Mouse (Mus musculus): ENCODE results near the gene Map1s.
A peak's percentile ranks its signal among the peaks of the same experiment; 100 is the strongest.

Gene Map1s

DNA sequence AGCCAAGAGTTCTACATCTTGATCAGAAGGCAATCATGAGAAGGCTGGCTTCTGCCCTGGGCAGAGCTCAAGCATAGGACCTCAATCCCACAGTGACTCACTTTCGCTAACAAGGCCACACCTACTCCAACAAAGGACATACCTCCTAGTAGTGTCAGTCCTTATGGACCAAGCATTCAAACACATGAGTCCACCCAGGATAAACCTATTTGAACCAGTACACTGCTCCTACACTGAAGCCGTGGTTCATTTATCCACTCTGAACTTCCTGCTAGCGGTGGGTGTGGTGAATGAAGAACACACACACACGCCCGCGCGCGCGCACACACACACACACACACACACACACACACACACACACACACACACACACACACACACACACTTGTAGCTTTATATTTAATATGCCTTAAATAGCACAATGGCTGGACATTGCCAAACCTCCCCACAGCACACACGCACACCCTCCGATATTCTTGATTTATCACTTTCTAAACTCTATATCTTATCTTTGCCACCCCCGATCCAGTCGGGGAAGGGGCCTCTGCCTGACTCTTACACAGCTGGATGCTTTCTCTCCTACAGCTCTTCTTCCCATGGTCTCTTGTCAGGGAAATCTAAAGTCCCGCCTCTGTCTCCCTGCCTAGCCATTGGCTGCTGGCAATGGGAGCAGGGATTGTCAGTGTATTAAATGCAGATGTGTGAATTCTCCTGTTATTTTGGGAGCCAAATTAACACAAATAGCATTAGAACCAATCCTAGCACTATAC lies 55.2 kb downstream of the Map1s start:
- DNase-seq = no peak

DNA sequence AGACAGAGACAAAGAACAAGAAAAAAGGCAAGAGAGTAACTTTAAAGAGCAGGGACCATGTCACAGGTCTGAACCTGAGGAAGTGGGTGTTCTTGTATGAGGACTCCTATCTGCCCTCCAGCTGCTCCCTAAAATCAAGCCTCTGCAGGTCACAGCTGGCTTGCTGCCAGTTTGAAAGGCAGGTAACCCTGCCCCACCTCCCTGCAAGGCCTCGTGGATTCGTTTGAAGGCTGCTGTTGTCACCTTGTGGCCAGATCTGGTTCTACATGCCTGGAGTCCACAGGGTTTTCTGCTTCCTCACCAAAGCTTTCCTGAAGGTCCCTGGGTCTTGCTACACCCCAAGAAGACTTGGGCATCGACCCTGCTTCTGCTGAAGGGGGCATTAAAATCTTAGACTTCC lies 58.4 kb downstream of the Map1s start:
- peak; percentile 26 to 53 for DNase-seq

DNA sequence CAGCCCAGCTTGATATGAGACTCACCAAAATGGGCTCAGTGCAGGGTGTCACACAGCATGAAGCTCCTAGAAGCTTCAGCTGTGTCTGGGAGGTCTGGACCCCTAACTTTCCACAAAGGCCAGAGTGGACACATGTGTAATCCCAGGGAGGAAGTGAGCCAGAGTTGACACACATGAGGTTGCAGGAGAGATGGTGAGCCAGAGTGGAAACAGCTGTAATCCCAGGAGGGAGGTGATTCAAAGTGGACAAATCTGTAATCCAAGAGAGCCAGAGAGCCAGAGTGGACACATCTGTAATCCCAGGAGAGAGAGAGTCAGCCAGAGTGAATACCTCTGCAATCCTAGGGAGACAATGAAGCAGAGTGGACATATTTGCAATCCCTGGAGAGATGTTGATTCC lies 59.1 kb downstream of the Map1s start:
- no peak for DNase-seq

All from cerebellum, postnatal 14 days (tissue).